Mouse (Mus musculus) kidney, adult 9 months (tissue): ENCODE results near the gene Myl12a.

ENCODE experiments used
- DNase-seq: peaks from one replicate; pipeline ENCODE4 v3.0.0; 2022

Myl12a gene

DNA sequence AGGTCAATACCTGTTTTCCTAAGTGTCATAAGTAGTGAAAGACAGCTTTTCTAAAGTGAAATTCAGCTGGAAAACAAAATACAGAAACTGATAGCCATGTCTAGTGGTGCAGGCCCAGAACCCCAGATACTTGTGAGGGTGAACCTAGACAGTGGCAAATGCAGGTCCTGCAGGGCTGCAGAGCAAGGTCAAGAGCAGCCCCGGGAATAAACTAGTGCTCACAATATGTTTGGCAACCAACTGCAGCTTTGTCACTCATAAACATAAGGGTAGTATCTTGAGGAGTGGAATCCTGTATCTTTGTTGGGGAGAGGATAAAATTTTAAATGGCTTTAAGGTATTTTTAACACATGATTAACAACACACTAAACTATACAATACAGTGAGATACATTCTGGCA, 7.1 kb upstream of the Myl12a start:
- DNase-seq, result no peak

DNA sequence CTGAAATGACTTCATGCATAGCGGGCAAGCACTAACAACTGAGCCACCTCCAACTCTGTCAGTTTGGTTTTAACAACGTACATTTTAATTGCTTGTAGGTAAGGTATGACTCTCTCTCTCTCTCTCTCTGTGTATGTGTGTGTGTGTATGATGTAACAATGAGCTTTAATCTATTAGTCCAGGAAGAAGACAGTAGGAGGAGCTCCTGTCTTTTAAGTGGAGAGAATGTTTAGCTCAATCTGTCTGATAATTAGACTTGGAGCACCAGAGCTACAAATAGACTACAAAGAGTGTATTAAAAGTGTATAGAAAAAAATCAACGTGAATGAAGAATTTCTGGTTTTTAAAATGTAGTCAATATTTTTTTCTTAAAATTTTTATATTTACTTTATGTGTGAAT, 6.0 kb upstream of the Myl12a start:
- DNase-seq, result no peak

DNA sequence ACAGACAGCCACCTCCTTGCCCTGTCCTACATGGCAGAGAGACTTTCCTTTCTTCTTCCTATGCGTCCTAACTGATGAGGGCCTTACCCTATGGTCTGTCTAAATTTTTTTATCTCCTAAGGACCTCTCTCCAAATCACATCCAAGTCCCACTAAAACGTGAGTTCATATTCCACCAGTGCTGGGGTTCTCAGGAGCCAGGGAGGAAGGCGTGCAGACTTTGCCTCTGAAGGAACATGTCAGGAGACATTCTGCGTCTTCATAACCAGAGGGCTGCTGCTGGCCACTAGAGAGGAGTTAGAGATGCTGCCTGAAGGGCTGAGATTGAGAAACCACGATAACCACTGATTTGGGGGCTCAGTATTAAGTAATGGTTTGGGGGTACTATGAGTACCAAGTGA, 4.3 kb upstream of the Myl12a start:
- no peak for DNase-seq

DNA sequence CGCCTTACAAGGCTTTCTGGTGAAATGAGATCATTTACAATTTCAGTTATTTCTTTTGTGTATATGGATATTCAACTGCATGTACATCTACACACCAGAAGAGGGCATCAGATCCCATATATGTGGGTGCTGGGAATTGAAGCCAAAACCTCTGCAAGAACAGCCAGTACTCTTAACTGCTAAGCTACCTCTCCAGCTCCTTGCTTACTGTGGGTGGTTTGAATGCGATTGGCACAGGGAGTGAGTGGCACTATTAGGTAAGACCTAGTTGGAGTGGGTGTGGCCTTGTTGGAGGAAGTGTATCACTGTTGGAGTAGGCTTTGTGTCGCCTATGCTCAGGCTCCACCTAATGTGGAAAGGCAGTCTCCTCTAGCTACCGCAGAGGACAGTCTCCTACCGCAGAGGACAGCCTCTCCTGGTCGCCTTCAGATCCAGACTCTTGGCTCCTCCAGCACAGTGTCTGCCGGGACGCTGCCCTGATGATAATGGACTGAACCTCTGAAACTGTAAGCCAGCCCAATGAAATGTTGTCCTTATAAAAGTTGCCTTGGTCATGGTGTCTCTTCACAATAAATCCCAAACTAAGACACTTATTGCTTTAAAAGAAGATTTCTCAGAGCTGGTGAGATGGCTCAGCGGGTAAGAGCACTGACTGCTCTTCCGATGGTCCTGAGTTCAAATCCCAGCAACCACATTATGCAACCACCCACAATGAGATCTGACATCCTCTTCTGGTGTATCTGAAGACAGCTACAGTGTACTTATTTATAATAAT, 1.7 kb upstream of the Myl12a start:
- no peak for DNase-seq

DNA sequence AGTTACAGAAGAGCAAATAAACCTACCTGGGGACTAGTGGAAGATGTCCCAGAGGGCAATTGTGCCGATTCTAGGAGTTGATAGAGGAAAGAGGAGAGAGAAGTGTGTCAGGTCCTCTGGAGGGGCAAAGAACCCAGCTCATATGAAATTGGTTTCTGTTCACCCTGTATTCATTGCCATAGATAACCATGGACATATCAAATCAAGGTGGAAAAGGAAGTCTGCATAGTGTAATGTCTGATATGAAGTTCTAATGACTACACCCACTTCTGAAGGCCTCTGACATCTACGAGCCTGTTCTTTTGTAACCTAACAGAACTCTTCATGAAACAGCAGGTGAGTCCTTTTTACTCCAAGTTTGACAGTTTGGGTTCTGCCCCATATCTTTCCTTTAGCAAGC, 1.0 kb upstream of the Myl12a start:
- DNase-seq, result no peak

DNA sequence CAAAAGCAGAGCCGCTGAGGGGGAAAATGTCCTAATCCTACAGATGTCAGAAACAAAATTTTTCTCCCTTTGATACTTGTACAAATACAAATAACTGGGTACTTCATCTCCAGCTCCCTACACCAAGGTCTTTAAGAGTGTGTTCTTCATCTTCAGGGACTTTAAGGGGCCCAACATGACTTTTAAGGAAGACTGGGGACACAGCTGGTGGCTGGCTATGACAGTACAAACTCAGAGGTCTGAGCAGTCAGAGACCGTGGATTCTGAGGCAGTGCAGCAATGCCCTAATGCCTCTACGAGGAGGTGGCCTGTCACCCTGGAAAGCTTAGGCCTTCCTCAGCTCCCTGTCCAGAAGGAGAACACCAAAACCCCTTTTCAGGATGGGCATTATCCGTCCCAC, 434 bp upstream of the Myl12a start:
- DNase-seq, result no peak

DNA sequence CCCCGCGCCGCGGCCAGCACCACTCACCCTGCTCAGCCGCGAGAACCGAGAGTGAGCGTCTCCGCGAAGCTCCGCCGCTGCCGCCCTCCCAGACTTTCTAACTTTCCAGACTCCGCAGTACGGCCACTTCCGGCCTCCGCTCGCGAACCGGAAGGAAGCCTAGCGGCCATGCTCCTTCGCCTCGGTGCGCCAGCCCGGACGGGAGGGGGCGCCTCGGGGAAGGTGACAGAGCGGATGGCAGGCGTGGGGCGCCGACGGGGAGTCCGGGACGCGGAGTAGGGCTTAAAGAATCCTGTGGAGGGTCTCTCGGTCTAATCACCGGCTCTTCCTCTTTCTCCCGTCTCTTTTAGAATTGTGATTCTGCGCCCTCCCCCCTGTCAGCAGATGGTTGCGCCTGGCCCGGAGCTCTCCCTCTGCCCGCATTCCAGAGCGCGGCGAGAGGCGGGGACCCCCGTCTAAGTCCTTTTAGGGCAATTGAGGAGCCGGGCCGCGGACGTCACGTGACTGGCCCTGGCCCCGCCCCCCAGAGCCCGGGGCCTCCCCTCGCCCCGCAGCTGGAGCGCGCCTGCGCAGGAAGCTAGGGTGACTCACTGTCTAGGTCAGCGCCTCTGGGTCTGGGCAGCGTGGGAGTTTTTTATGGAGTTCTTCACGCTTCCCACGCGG, 466 bp downstream of the Myl12a start, which contains the start of gene Myom1:
Myom1 (plus strand) TSS at position 553 of the 663 bp plus-strand sequence.
- peak; percentile 100 for DNase-seq

DNA sequence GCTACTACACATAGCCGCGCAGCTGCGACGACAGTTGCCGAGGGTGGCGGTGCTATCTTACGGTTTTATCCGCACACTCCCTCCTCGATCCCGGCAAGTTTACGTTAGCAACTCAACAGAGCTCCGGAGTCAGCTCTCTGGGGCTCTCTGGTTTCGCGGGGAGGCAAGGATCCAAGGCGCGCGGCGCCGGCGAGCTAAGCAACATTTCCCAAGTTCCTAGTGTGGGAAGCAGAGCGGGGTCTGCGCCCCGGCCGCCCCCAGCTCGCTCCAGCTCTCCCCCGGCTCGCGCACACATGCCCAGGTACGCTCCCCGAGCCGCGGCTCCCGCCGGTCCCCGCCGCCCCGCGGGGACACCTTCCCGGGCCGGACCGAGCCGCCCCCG, 988 bp downstream of the Myl12a start:
- DNase-seq, result peak; percentile 53

DNA sequence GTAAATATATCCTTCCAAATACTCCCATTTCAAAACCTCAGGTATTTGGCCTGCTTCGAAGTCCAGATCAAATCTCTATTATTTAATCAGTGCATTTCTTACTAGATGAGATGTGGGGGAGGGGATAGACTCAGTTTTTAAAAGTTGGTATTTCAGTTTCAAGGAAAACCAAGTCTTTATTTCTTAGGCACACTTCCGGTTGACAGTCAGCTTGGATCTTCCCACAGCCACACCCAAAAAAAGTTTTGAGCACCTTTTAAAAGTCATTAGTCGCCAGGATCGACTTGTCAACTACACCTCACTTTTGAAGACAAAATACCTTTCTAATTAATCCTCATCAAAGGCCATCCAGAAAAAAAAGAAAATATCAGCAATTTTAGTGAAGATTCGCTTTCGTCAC, 1.6 kb downstream of the Myl12a start:
- no peak for DNase-seq

DNA sequence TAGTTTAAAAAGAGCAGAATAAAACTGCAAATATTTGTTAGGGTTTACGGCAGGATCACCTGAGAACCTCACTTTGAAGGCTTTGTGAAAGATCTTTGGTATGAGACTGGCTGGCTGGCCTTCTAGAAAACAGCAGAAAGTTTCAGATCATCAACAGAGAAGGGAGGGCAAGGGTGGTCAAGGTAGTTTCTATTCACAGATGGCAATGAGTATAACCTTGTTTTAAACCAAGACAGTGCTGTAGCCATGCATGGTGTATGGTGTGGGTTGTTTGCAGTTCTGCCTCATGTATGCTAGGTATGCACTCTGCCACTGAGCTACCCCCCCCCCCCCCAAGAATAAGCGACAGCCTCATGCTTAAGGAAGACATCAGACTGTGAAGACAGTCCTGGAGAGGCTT, 2.4 kb downstream of the Myl12a start:
- DNase-seq, result no peak

DNA sequence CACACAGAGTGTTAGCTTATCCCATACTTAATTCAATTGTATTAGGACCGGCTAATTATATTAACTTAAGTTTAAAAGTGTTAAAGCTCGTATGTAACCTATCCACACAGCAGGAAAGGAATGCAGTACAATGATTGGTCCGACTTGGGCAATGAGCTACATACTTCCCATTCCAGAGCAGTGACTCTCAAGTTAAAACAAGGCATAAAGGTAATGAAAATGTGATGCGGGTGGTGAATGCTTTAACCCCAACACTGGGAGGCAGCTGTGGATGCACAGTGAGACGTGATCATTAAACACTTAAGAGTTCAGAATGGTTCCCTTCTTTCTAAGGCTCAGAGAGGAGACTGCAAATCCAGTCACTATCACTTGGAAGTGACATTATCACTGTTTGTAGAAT, 3.5 kb downstream of the Myl12a start:
- peak; percentile 39 for DNase-seq

DNA sequence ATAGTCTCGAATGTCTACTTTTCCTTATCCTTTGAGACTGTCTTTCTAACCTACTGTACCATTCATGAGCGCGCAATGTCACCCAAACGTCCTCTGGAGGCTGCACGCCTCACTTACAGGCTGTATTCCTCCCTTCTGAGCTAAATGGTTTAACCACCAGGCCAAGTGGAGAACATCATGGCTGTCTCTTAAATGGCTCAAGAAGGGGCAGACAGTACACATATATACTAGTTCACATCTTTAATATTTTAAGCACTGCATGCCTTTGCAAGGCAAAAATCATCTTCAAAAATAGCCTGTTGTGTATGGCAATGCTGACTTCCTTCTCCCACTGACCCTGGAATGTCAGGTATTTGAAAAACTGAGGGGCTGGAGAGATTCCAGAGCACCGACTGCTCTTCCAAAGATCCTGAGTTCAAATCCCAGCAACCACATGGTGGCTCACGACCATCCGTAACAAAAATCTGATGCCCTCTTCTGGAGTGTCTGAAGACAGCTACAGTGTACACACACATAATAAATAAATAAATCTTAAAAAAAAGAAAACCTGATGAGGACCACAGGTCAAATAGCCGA, 4.2 kb downstream of the Myl12a start:
- DNase-seq, result no peak

DNA sequence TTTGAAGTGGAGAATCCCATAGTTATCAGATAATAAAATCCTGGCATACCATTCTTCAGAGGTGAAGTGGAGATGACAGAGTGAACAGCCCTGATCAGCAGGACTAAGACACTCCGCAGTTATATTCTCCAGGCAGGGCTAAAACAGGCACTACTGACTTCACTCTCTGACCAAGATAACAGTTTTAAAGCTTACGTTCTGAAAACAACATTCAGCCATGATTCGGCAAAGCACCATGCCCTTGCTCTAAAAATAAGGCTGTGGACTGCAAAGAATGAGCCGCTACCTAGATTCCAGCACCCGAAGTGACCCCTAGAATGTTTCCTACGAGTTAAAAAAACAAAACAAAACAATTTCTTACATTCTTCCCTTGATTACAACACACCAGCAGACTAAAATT, 4.8 kb downstream of the Myl12a start:
- DNase-seq, result no peak

DNA sequence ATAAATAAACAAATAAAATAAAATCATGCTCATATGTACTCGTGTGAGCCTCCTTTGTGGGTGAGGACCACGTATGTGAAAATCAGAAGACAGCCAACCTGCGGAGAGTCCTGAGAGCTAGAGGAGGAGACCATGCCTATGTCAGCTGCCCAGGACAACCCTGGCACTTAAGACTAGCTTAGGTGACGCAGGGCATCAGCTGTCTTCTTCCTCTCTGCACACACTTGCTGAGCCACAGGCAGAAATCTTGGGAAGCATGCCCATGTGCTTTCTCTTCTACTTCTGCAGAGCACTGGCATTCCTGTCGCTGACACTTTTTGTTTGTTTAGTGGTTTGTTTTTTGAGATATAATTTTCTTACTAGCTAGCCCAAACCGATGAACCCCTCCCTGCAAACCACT, 7.1 kb downstream of the Myl12a start:
- no peak for DNase-seq

DNA sequence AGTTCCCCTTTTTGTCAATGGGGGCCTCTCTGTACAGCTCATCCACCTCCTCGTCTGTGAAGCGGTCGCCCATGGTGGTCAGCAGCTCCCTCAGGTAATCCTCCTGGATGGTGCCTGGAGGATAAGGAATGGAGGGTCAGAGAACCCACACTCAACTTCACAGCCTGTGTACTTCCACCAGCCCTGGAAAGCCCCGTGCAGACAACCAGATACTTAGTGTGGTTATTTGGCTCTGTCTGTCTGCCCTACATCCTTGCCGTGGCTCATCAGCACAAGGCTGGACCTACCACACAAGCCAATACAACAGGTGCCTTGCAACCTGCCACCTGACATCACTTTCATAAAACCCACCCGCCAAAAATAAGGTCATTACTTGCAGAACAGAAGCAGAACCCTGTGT, 8.0 kb downstream of the Myl12a start:
- no peak for DNase-seq

DNA sequence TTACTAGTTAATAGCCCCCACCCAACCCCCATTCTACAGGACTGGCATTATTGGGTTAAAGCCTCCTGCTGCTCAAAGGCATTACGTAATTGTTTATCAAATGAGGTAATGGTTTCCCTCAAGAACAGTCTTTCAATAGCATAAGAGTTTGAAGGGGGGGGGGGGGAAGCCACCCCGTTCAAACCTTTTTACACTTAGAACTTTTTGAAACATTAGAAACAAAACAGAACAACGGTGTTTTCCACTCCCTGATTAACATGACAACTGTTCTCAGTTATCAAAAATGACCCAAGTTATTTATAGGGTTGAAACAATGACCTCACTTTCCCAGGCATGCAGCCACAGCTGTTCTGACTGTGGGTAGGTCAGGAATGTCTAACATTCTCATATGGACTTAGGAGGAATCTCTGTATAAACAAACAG, 9.3 kb downstream of the Myl12a start:
- DNase-seq, result no peak

DNA sequence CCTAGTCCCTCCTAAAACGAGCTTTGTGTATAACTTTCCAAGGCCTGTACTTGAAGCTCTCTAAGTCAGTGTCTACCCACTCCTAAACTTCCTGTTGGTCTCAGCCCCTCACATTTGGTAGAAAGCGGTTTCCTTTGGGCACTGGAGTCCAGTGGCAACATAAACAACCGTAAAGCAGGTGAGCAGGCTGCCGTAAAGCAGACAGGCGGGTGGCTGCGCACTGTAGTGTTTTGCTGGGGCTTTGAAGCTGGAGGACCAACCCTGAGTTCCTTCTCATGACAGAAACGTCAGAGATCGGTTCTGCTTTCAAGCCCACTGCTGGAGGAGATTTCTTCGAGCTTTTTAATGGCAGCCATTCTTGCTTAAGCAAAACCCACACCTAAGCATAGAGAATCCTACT, 10.0 kb downstream of the Myl12a start:
- DNase-seq, result no peak

DNA sequence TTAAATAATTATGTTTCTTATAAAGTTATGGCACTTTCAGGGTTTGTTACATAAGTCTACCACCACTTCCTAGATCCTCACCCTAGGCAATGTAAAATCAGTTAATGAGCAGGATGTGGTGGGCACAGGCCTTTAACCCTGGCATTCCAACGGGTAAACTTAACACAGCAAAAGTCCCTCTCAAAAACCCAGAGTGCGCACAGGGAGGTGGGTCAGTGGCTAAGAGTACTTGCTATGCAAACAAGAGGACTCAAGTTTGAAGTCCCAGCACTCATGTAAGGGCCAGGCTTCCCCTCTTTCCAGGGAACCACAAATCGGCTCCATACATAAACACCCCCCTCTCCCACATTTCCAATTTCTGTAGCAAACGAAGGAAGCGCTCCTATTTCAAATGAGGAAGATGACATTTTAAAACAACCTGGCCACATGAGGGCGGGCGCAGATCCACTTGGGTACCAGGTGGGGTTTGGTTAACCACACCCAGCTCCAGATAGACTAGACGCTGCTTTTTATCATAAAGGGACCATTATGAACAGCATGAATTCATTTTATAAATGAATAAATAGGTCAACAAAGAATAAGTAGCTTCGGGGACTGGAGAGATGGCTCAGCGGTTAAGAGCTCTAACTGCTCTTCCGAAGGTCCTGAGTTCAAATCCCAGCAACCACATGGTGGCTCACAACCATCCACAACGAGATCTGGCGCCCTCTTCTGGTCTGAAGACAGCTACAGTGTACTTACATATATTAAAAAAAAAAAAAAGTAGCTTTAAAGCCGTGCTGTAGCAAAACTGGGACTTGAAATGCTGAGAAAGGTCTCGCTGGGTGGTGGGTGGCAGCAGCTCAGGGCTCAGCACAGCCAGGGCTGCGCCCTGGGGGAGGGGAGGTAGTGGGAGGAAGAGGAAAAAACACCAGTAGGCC, 10.7 kb downstream of the Myl12a start:
- DNase-seq, result peak; percentile 42

DNA sequence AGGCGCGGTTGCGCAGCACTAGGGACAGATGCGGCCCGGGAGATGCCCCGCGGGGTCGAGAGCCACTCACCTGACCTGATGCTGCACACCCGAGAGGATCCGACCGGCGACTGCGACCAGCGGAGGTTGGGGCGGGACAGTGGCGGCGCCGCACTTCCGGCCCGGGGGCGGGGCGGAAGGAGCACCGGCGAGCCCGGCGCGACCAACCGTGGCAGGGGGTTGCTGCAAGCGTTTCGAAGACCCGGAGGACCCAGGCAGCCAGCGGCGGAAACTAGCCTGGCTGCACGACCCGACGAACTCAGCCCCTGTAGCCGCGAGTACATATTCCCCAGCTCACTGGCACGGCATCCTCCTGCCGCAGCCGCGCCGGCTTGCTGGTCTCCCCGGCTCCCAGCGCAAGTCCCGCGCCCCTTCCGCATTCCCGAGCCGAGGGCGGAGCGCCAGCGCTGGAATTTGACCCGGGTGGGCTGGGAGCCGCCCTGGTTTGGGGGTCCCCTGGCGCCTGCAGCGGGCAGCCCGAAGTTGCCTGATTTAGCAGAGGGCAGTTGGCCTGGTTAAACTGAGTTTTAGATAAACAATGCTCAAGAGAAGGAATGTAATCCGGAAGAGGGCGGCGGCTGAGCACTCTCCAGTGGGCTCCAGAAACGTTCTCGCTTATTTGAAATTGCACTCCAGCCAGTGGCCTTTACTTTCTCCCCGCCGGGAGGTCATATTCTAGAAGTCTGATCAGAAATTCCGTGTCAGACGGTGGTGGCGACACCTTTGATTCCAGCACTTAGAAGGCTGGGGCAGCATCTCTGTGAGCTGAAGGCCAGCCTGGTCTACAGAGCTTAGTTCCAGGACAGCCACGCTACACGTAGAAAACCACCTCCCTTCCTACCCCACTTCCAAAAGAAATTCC, 12.0 kb downstream of the Myl12a start:
- peak; percentile 86 for DNase-seq

DNA sequence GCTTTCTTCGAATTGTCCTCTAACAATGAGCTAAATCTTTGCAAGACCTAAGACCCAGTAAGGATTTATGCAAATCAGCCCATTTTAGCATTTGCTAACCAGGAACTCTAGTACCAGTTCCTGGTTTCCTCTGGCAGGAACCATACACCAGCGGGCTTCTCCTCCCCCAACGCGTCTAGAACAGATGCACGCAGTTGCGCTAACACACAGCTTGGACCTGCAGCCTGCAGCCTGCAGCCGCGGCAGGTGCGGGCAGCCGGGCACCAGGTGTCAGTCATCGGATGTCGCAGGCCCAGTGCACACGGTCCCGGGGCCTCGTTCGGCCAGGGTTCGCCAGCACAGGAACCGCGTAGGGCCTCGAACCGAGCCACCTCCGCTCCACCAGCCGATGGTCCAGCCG, 12.7 kb downstream of the Myl12a start:
- no peak for DNase-seq

DNA sequence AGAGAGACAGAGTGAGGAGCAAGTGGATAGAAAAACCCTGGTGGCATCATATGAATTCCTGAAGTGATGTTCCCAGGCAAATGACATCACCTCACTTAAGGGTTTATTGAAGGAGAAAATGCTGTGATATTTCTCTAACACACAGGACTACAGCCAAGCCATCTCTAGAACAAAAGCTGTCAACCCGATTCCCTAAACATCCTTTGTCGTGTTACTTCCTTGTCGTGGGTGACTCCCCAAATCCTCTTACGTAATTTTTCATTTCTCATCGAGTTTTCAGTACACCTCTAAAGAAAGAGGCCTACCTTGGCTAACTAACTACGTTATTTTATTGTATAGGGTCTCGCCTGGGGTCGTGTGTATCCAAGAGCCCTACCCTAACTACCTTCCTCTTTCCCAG, 13.2 kb downstream of the Myl12a start:
- DNase-seq, result no peak

DNA sequence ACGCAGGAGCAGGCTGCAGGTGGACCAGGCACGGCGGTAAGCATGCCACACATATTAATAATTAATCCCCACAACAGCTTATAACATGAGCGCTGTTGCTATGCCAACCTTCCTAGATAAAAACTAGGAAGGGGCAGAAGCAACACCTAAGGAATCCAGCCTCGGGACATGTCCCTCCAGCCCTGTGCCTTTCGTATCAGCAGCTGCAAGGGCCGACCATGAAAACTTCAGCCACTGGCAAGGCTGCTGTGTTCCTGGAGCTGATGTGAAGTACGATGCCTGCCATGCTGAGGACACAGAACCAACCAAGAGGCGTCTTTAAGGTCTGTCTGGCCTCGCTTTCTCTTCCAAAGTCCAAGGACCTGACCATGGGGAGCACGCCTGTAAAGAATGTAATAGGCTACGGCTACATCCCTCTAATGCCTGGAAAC, 14.3 kb downstream of the Myl12a start:
- peak; percentile 55 for DNase-seq
